Mouse (Mus musculus) spleen, adult 2 months (tissue): ENCODE measurements at regions not wholly inside any gene's neighbourhood (a gene's known extent, or its start where the extent isn't known, plus 50 kb on each side); places are given as distances from the start of the nearest gene placed in this dataset.

Source experiments
- DNase-seq, 2 experiments: peaks; one replicate each; pipeline versions ENCODE4 v3.0.0 to v3.0.0-alpha.2; 2012 to 2021; ENCODE audit warnings: low spot score in 2 of 2, low read depth in 1 of 2
- H3K27ac ChIP-seq: fragments of 200-500 bp; 2 replicates; pipeline ENCODE4 v1.5.1; 2012; ENCODE audit warnings: low read length, inconsistent platforms; ENCODE audit not compliant: insufficient read depth
- H3K27me3 ChIP-seq: fragments of 200-500 bp; 2 replicates; pipeline ENCODE4 v1.6.1; 2012; ENCODE audit warnings: mild to moderate bottlenecking, moderate library complexity, low read length, inconsistent platforms; ENCODE audit not compliant: control insufficient read depth, insufficient read depth
- H3K36me3 ChIP-seq: fragments of 200-500 bp; 2 replicates; pipeline ENCODE4 v1.6.1; 2012; ENCODE audit warnings: mild to moderate bottlenecking, low read length, inconsistent platforms; ENCODE audit not compliant: control insufficient read depth, insufficient read depth
- H3K4me1 ChIP-seq: fragments of 200-500 bp; 2 replicates; pipeline ENCODE4 v1.6.1; 2011; ENCODE audit warnings: inconsistent platforms; ENCODE audit not compliant: control insufficient read depth, insufficient read depth, insufficient read length
- H3K4me3 ChIP-seq: fragments of 200-500 bp; 2 replicates; pipeline ENCODE4 v1.5.1; 2011; ENCODE audit warnings: mild to moderate bottlenecking, inconsistent platforms; ENCODE audit not compliant: insufficient read depth, insufficient read length; ENCODE audit errors: extremely low read depth
- CTCF ChIP-seq: fragments of 200-500 bp; IDR thresholded peaks from 2 replicates; pipeline ENCODE4 v1.5.1; 2011; ENCODE audit warnings: mild to moderate bottlenecking, inconsistent platforms; ENCODE audit not compliant: insufficient read depth, insufficient read length, insufficient replicate concordance; ENCODE audit errors: extremely low read depth
- POLR2A ChIP-seq: fragments of 200-500 bp; IDR thresholded peaks from 2 replicates; pipeline ENCODE4 v1.6.1; 2011; ENCODE audit warnings: low read depth, low read length, inconsistent platforms
- WGBS: fragments of 180-500 bp; shearing (Covaris S2); methylation state at CpG from one replicate; pipeline ENCODE4 v1.1.7; 2018; 5-methylcytosine and 5-hydroxymethylcytosine counted together

GRCm38 (mm10) chr16:95203026-95203425, 54.3 kb upstream of the Kcnj15 start:
- Histone ChIP-seq H3K36me3 (no peaks in the 10 kb centered on the region), H3K27ac (no peak overlapping the region), H3K27me3 (no peaks in the 10 kb centered on the region), H3K4me1 (no peaks in the 10 kb centered on the region), H3K4me3 (no peak overlapping the region)
- no peak for DNase-seq
- 91% methylated on average over 3 of the region's 3 CpGs for WGBS
- TF ChIP-seq CTCF (no peak), POLR2A (no peak)

- 85% methylated on average over 3 of the region's 3 CpGs for WGBS
These were observed 53.6 kb upstream of the Kcnj15 start for GRCm38 (mm10) chr16:95203790-95204189.

GRCm38 (mm10) chr16:95204507-95204906, 52.9 kb upstream of the Kcnj15 start:
- H3K4me3 ChIP-seq = no peak overlapping the region
- TF ChIP-seq CTCF = no peak
- no peak for TF ChIP-seq POLR2A
- H3K27ac ChIP-seq = no peak overlapping the region
- H3K36me3 ChIP-seq = no peaks in the 10 kb centered on the region
- no peaks in the 10 kb centered on the region for H3K4me1 ChIP-seq
- WGBS = 92% methylated on average over 6 of the region's 6 CpGs
- no peak for DNase-seq
- no peaks in the 10 kb centered on the region for H3K27me3 ChIP-seq

More at GRCm38 (mm10) chr16:95203790-95204189, 53.6 kb upstream of the Kcnj15 start:
- no peak overlapping the region for H3K27ac ChIP-seq
- no peaks in the 10 kb centered on the region for H3K36me3 ChIP-seq
- H3K4me1 ChIP-seq = no peaks in the 10 kb centered on the region
- DNase-seq = no peak
- no peak for TF ChIP-seq POLR2A
- TF ChIP-seq CTCF = no peak
- H3K27me3 ChIP-seq = no peaks in the 10 kb centered on the region
- H3K4me3 ChIP-seq = no peak overlapping the region

GRCm38 (mm10) chr16:95206445-95206844, 50.9 kb upstream of the Kcnj15 start:
- H3K4me3 ChIP-seq = no peak overlapping the region
- DNase-seq = no peak
- TF ChIP-seq POLR2A (no peak), CTCF (no peak)
- no peaks in the 10 kb centered on the region for H3K4me1 ChIP-seq
- H3K27me3 ChIP-seq = no peaks in the 10 kb centered on the region
- no peaks in the 10 kb centered on the region for H3K36me3 ChIP-seq
- 94% methylated on average over 5 of the region's 5 CpGs for WGBS
- H3K27ac ChIP-seq = no peak overlapping the region

GRCm38 (mm10) chr16:95207547-95207946, 49.8 kb upstream of the Kcnj15 start:
- no peaks in the 10 kb centered on the region for H3K4me1 ChIP-seq
- 35% methylated on average over 6 of the region's 6 CpGs for WGBS

More at GRCm38 (mm10) chr16:95207547-95207946, 49.8 kb upstream of the Kcnj15 start:
- Histone ChIP-seq H3K36me3 (no peaks in the 10 kb centered on the region), H3K27ac (no peak overlapping the region), H3K4me3 (no peak overlapping the region), H3K27me3 (no peaks in the 10 kb centered on the region)
- DNase-seq = no peak
- TF ChIP-seq POLR2A (no peak), CTCF (no peak)
